Mouse (Mus musculus): ENCODE measurements around the gene Camk1d. TPM values are rescaled to one million over a fixed set of nuclear protein-coding genes. Genes with fewer than 3 reads are reported as not detected.
"Not testable (repeated sequence)": the region's sequence is repeated elsewhere in the genome, so short reads cannot be mapped to it uniquely, and the experiment has no call there.

Camk1d gene
- total and polyA plus RNA-seq, 2 experiments from 2014 or later: 8.0 to 20.9 TPM

DNA sequence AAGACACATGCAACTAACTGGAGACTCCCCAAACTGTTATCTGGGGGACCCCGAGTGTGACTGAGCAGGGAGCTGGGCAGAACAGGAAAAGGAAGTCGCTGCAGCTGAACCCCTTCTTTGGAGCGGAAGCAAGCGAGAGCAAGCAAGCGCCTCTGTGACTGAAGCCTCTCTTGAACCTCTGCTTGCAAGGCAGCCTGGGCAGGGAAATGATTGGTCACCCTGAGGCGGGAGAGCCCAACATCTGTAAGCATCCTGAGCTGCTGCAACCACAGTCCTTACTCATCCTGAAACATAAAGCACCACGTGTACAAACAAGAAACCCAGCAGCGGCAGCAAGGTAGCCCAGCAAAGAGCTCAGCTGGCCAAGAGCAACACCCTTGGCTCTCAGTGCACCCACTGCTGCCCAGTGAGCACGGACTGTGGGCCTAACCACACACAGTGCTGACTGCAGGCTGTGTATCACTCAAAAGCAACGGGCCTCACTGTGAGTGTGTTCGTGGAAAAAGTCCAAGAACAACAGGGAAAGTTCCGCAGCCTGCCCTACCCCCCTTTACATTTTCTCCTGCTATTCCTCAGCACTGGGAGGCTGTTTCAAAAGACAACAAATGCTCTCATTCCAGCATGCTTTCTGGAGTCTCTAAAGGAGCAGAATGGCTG is 100.5 kb downstream of the Camk1d start:
- no peaks in the 10 kb centered on the region for H3K27me3 ChIP-seq (ENCODE audit: insufficient read depth, low read length)
- H3K9me3 ChIP-seq (ENCODE audit: low read length): no peaks in the 10 kb centered on the region
- no peak overlapping the region for H3K4me2 ChIP-seq (ENCODE audit: low read depth, low read length, poor library complexity, severe bottlenecking)
- peak; percentile 47 for DNase-seq (ENCODE audit: low spot score)
- H3K4me3 ChIP-seq (ENCODE audit: low read depth, low read length): no peak overlapping the region
- 21% methylated on average over 12 of the region's 12 CpGs for WGBS
- ATAC-seq (ENCODE audit: low FRiP score): no peak; the same call in 1 of the 2 replicates
- peak overlapping the region; percentile 47; the same call in 1 of the 2 replicates for H3K27ac ChIP-seq (ENCODE audit: low read depth, low read length)
- no peak for TF ChIP-seq CTCF (IDR thresholded peaks at IDR 0.05)
- H3K9ac ChIP-seq (replicated peaks; ENCODE audit: low read length, poor library complexity, severe bottlenecking): no peak overlapping the region
- no peaks in the 10 kb centered on the region for H3K36me3 ChIP-seq (ENCODE audit: insufficient read depth, low read length)
- peaks cover 6% of the 10 kb centered on the region for H3K4me1 ChIP-seq (ENCODE audit: insufficient read depth, low read length)

DNA sequence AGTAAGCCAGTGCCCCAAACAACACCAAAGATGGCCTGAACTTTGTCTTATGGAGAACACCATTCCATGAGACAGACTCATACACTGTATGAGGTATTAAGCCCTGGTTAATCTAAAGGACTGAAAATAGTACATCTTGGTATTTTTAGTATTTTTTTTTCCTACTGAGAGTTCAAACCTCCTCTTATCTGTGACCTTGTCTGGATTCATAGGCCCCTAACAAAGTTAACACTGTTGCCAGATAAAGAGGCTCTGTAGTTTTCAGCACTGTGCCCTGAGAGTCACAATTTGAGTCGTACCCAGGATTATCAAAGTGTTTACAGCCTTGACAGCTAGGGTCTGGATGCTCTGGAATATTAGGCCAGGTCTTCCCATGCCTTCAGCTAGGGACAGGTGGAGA is 102.7 kb downstream of the Camk1d start:
- no peaks in the 10 kb centered on the region for H3K9me3 ChIP-seq (ENCODE audit: low read length)
- no peak for TF ChIP-seq CTCF (IDR thresholded peaks at IDR 0.05)
- no peaks in the 10 kb centered on the region for H3K36me3 ChIP-seq (ENCODE audit: insufficient read depth, low read length)
- DNase-seq (ENCODE audit: low spot score): no peak
- WGBS: 65% methylated on average over 1 of the region's 1 CpGs
- H3K4me1 ChIP-seq (ENCODE audit: insufficient read depth, low read length): peaks cover 6% of the 10 kb centered on the region
- H3K27me3 ChIP-seq (ENCODE audit: insufficient read depth, low read length): no peaks in the 10 kb centered on the region
- H3K9ac ChIP-seq (replicated peaks; ENCODE audit: low read length, poor library complexity, severe bottlenecking): no peak overlapping the region
- H3K4me3 ChIP-seq (ENCODE audit: low read depth, low read length): no peak overlapping the region
- no peak overlapping the region for H3K27ac ChIP-seq (ENCODE audit: low read depth, low read length)
- ATAC-seq (ENCODE audit: low FRiP score): no peak
- H3K4me2 ChIP-seq (ENCODE audit: low read depth, low read length, poor library complexity, severe bottlenecking): no peak overlapping the region

DNA sequence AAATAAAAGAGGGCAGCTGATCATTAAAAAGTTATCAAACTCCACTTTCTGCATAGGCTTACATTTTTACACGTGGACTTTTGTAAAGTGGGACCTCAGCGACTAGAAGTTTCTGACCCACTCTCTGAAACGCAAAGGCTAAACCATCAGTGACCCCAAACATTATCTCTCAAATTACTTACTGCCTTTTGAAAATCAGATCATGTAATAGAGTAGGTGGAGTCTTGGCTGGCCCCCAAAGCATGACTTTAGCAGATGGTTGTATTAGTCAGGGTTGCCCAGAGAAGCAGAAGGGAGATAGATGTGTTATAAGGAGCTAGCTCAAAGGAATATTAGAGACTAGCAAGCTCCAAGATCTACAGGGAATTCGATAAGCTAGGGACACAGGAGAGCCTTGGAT is 103.8 kb downstream of the Camk1d start:
- no peak overlapping the region for H3K9ac ChIP-seq (replicated peaks; ENCODE audit: low read length, poor library complexity, severe bottlenecking)
- 86% methylated on average over 4 of the region's 4 CpGs for WGBS
- H3K4me2 ChIP-seq (ENCODE audit: low read depth, low read length, poor library complexity, severe bottlenecking): no peak overlapping the region
- H3K27ac ChIP-seq (ENCODE audit: low read depth, low read length): no peak overlapping the region
- H3K36me3 ChIP-seq (ENCODE audit: insufficient read depth, low read length): no peaks in the 10 kb centered on the region
- no peak for TF ChIP-seq CTCF (IDR thresholded peaks at IDR 0.05)
- H3K4me3 ChIP-seq (ENCODE audit: low read depth, low read length): no peak overlapping the region
- H3K27me3 ChIP-seq (ENCODE audit: insufficient read depth, low read length): no peaks in the 10 kb centered on the region
- no peaks in the 10 kb centered on the region for H3K9me3 ChIP-seq (ENCODE audit: low read length)
- no peak for ATAC-seq (ENCODE audit: low FRiP score)
- H3K4me1 ChIP-seq (ENCODE audit: insufficient read depth, low read length): peaks cover 6% of the 10 kb centered on the region
- no peak for DNase-seq (ENCODE audit: low spot score)

DNA sequence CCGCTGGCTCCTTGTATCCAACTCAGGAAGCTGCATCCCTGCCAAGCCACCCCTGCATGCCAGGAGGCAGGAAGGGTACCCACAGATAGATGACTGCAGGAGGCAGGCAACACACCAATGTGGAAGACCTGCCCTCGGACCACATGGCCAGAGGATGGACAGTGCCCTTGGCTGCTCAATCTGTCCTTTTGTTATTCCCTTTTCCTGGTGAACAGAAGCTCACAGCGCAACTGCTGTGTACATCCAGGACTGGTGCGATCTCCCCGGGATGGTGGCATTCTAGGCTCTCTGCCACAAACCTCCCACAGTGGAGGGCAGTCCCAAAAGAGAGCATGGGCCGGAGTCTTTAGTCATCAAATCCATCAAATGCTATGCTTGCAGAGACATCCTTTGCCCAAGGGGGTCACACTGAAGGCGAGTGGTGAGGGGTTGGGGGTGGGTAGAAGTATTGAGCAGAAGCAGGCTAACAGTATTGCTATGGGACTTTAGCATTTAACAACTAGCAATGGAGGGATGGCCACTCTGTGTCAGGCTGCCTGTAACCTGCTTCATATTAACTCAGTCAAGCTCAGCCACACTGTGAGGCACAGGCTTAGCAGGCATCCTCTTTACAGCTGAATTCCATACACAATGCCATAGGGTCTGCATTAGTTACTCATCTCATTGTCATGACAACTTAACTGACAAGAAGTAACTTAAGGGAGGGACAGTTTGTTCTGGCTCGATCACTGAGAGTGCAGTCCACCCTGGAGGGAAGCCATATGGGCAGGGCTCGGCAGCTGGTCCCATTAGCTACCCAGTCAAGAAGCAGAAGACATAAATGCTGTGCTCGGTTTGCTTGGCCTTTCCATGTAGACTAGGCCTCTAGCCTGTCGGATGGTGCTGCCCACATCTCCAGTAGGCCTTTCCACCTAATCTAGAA is 106.1 kb downstream of the Camk1d start:
- Histone ChIP-seq H3K27ac (ENCODE audit: low read depth, low read length) (no peak overlapping the region), H3K4me3 (ENCODE audit: low read depth, low read length) (no peak overlapping the region), H3K4me1 (ENCODE audit: insufficient read depth, low read length) (no peaks in the 10 kb centered on the region; the same call in 1 of the 2 replicates), H3K36me3 (ENCODE audit: insufficient read depth, low read length) (no peaks in the 10 kb centered on the region), H3K27me3 (ENCODE audit: insufficient read depth, low read length) (no peaks in the 10 kb centered on the region), H3K4me2 (ENCODE audit: low read depth, low read length, poor library complexity, severe bottlenecking) (no peak overlapping the region), H3K9me3 (ENCODE audit: low read length) (no peaks in the 10 kb centered on the region), H3K9ac (replicated peaks; ENCODE audit: low read length, poor library complexity, severe bottlenecking) (no peak overlapping the region)
- WGBS: 78% methylated on average over 11 of the region's 11 CpGs
- no peak for TF ChIP-seq CTCF (IDR thresholded peaks at IDR 0.05)
- peak; percentile 60 for DNase-seq (ENCODE audit: low spot score)
- ATAC-seq (ENCODE audit: low FRiP score): no peak; the same call in 1 of the 2 replicates

DNA sequence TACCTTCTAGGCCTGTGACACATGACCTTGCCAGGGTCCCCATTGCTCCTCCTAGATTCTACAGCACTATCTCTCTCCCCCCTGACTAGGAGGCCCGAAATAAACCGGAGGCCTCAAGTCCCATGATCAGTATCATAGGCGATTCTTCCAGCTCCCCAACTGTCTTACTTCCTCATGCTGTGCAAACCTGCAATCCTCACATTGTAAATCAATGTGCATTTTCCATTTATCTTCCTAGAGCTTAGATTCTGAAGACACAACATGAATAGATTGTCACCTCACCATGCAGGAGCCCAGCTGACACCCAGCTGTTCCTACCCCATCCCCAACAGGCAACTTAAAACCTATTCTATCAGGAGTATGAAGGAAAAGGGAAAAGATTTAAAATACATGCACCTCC is 108.5 kb downstream of the Camk1d start:
- no peaks in the 10 kb centered on the region for H3K4me1 ChIP-seq (ENCODE audit: insufficient read depth, low read length)
- no peaks in the 10 kb centered on the region for H3K9me3 ChIP-seq (ENCODE audit: low read length)
- DNase-seq (ENCODE audit: low spot score) (no peak), ATAC-seq (ENCODE audit: low FRiP score) (no peak)
- no peak overlapping the region for H3K27ac ChIP-seq (ENCODE audit: low read depth, low read length)
- H3K9ac ChIP-seq (replicated peaks; ENCODE audit: low read length, poor library complexity, severe bottlenecking): no peak overlapping the region
- no peaks in the 10 kb centered on the region for H3K36me3 ChIP-seq (ENCODE audit: insufficient read depth, low read length)
- H3K27me3 ChIP-seq (ENCODE audit: insufficient read depth, low read length): no peaks in the 10 kb centered on the region
- WGBS: 86% methylated on average over 3 of the region's 3 CpGs
- TF ChIP-seq CTCF (IDR thresholded peaks at IDR 0.05): no peak
- H3K4me3 ChIP-seq (ENCODE audit: low read depth, low read length): no peak overlapping the region
- no peak overlapping the region for H3K4me2 ChIP-seq (ENCODE audit: low read depth, low read length, poor library complexity, severe bottlenecking)

DNA sequence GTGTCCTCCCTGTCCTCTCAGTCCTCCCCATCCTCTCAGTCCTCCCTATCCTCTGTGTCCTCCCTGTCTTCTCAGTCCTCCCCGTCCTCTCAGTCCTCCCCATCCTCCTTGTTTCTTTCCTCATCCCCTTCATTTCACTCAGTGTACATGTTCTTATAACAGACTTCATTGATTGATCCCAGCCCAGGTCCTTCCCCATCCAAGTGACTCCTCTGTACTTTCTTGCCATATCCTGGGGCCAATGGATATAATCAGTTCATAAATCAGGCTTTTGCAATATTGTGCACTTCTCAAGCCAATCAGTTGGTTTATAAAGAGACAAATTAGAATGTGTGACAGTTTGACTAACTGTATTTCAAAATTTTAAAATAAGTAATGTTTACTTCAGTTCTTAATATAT is 112.3 kb downstream of the Camk1d start:
- Histone ChIP-seq H3K4me2 (ENCODE audit: low read depth, low read length, poor library complexity, severe bottlenecking) (no peak overlapping the region), H3K36me3 (ENCODE audit: insufficient read depth, low read length) (no peaks in the 10 kb centered on the region), H3K4me1 (ENCODE audit: insufficient read depth, low read length) (no peaks in the 10 kb centered on the region), H3K9me3 (ENCODE audit: low read length) (no peaks in the 10 kb centered on the region), H3K27ac (ENCODE audit: low read depth, low read length) (no peak overlapping the region), H3K9ac (replicated peaks; ENCODE audit: low read length, poor library complexity, severe bottlenecking) (no peak overlapping the region), H3K4me3 (ENCODE audit: low read depth, low read length) (no peak overlapping the region), H3K27me3 (ENCODE audit: insufficient read depth, low read length) (no peaks in the 10 kb centered on the region)
- ATAC-seq (ENCODE audit: low FRiP score) (no peak), DNase-seq (ENCODE audit: low spot score) (no peak)
- no peak for TF ChIP-seq CTCF (IDR thresholded peaks at IDR 0.05)
- 85% methylated on average over 1 of the region's 1 CpGs for WGBS

DNA sequence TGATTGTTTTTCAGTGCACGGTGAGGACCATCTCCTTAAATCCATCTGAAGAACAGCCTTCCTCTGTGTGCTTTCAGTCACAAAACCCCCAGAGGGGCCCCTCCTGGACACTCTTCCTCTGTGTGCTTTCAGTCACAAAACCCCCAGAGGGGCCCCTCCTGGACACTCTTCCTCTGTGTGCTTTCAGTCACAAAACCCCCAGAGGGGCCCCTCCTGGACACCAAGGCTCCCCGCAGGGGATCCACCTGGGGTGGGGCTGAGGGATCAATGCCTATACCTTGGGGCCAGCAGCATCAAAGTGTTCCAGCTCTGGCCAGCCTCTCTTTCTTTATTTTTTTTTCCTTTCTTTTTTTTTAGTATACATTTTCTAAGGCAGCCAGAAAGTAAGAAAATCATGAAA is 113.1 kb downstream of the Camk1d start:
- H3K36me3 ChIP-seq (ENCODE audit: insufficient read depth, low read length); H3K4me2 ChIP-seq (ENCODE audit: low read depth, low read length, poor library complexity, severe bottlenecking); H3K9ac ChIP-seq (replicated peaks; ENCODE audit: low read length, poor library complexity, severe bottlenecking); H3K27me3 ChIP-seq (ENCODE audit: insufficient read depth, low read length); H3K27ac ChIP-seq (ENCODE audit: low read depth, low read length); H3K4me3 ChIP-seq (ENCODE audit: low read depth, low read length); DNase-seq (ENCODE audit: low spot score); H3K9me3 ChIP-seq (ENCODE audit: low read length); H3K4me1 ChIP-seq (ENCODE audit: insufficient read depth, low read length): not testable (repeated sequence)
- ATAC-seq (ENCODE audit: low FRiP score): peak; percentile 43; the same call in 1 of the 2 replicates
- WGBS: 4% methylated on average over 2 of the region's 2 CpGs
